Mouse (Mus musculus) gastrocnemius, postnatal 4 days (tissue): ENCODE measurements around the gene D630036H23Rik. TPM values are rescaled to one million over a fixed set of nuclear protein-coding genes. Genes with fewer than 3 reads are reported as not detected.
A peak's percentile ranks its signal among the peaks of the same experiment; 100 is the strongest.
"Not testable (repeated sequence)": the region's sequence is repeated elsewhere in the genome, so short reads cannot be mapped to it uniquely, and the experiment has no call there.

Source experiments
- DNase-seq, 2 experiments: peaks; one replicate each; pipeline ENCODE4 v3.0.0; 2021 to 2022; ENCODE audit warnings: low spot score in 2 of 2, mixed read lengths in 2 of 2
- long read RNA-seq, 2 experiments: library from polyadenylated mRNA; stranded (forward); transcript quantifications; one replicate each; pipeline ENCODE4 v2.0.0; 2021
- total RNA-seq, 2 experiments: library from RNA; stranded (reverse); gene quantifications; 2 replicates each; pipeline ENCODE4 v1.2.3; 2021

Gene D630036H23Rik
- 1 to 10 TPM; 1.8 to 2.2 TPM for total RNA-seq
- long read RNA-seq, experiment 1, partial matches to known transcripts = 0 of 1 reads
- long read RNA-seq, experiment 1, other reads (novel, unspliced or antisense) = 0 of 1 reads
- long read RNA-seq, experiment 2, partial matches to known transcripts = 0 of 1 reads
- long read RNA-seq, experiment 2, other reads (novel, unspliced or antisense) = 0 of 1 reads

DNA sequence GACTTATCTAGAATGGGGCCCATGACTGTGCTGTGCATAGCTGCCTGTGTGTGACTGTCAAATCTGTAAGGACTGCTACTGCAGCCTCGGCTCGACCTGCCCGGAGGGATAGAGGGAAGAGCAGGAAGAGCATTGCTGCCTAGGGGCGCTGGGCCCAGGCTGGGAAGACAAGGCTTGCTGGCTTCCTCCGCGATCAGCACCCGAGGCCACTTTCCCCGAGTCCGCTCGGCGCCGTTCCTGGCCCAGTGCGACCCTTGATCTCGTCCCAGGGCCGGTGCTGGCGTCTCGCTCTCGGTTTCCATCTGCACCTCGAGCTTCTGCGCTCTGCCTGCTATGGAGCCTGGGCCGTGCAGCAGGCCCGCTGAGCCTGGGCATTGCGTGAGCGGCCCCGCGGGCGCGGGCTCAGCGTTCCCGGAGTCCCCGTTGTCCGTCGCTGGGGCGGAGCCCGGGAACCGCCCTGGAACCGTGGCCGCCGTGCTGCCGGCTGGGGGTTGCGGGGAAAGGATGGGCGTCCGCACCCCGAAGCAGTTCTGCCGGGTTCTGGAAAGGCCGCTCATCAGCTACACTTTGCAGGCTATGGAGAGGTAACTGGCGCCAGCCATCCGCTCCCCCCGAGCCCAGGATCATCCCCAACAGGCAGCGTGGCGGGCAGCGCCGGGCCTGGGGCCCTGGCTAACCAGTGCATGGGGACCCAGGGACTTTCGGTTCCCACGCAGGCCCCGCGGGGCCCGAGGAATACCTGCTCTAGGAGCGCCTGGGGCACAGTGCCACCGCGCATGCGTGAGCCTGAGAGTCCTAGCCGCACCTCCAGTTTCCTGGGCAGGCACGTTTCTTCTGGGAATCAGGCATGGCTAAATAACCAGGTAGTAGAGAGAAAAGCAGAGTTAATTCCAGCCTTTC lies at the start of gene D630036H23Rik, which contains the start of gene Ispd:
D630036H23Rik (minus strand) TSS at position 741 of the 900 bp plus-strand sequence.
Ispd (plus strand) TSS at position 10 of the 900 bp plus-strand sequence.
- DNase-seq = peak; percentile 61 to 81

DNA sequence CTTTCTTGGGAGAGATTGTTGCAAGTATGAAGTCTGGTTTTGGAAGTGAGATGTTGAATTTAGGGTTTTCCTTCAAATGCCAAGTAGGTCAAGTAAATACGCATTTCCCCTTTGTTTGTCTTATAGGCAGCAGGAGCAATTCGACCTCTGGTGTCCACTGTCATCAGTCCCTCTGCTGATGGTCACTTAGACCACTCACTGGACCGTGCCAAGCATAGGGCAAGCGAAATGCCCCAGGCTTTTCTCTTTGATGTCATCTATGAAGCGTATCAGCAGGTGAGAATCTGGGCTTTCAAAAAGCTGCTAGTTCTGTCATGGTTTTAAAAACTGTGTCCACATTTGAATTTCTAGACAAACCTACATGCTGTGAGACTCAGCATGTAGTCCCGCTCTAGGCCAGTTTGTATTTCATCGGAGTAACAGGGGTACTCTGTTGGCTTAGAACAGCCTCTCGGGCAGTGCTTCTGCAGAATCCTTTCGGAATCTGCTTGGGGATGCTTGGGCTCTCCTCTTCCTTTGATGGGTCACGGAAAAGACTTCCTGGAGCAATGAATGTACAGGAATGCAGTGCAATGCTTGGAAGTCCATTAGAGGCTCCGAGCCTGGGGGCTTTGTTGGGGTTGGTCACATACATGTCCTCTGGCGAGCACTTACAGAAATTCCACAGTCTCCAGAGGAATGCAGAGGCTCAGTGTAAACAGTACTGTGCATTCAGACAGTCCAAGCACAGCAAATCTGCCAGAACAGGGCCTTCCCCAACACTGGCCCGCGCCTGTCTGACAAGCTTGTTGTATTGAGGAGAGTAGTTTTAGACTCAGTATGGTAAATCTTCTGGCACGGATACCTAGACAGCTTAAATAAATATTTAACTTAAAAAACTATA lies 44.4 kb upstream of the D630036H23Rik start:
- no peak for DNase-seq

DNA sequence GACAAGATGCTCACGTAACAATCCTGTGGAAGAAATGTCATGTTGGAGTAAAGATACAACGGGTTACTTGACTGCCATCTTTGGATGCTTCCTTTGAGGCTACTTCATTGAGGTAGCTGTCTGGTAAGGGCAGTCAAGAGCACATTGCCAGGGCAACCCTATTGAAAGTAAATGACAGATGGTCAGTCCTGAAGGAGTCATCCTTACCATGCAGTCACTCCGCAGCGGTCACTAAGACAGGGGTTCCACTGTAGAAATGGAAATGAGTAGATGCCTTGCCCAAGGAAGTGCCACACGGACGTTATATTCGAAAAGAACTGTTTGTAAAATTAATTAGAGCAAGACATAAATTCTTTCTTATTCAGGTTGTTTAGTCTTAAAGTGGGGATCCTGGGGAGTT lies 43.3 kb upstream of the D630036H23Rik start:
- DNase-seq = no peak

DNA sequence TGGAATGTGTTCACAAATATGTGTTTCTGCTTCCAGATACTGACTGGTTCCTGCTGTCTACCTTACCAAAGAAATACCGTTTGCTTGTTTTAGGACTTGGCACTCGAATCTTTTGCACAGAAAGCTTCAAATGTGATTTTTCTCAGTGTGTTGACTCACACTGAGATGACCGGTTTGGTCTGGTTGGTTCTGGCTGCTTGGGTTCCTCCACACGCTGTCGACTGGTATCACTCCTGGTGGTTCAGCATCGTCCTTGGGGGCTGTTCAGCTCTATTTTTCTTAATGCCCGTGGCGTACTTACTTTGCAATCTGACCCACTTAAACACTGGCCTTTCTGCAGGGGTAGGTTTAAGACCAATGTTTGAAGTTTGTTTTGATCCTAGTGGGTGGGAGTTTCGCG lies 41.7 kb upstream of the D630036H23Rik start:
- no peak for DNase-seq

DNA sequence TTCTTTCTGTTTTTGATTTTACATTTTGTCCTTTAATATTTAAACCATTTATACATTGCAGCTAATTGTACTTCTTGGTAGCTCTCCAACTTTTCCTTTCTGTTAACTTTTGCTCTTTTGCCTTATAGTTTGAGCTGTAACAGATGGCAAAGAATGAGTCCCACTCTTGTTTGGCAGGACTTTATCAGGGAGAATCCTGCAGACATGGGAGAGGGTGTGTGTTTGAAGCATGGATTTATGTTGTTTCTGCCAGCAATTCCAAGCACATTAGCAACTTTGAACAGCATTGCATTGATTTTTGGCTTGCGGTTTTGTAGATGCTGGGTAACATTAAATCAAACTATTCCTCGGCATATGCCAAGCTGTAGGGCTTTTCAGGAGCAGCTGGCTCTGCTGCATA lies 13.1 kb upstream of the D630036H23Rik start:
- DNase-seq = no peak

DNA sequence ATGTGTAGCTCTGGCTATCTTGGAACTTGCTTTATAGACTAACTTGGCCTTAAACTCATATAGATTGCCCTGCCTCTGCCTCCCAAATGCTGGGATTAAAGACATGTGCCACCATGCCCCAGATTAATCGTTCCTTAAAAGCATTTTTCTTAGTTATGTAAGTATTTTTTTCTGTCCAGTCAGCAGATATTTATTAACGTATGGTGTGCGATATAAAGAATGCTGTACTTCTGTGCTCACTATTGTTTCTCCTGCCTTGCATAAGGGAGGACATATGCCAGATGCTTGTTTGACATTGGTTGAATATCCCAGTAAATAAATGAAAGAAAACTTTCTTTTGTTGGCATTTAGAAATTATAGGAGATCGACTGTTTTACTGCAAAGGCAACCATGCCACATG lies 5.0 kb upstream of the D630036H23Rik start:
- DNase-seq = no peak

DNA sequence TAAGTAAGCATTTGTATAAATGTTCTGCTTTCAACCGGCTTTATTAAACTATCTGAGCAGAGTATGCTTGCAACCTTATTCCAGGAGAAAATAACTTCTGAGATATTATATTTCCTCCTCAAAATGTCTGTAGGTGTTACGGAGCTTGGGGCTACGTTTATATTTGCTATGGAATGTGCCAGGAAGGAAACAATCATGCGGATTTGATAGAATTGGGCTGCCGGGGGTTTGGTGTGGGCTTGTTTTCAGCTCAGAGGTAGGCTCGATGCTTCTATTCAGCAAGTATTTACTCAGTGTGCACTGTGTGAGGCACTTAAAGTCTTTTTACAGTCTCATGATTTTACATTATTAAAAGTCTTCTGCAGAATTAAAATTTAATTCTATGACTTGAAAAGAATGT lies 3.4 kb upstream of the D630036H23Rik start:
- DNase-seq = no peak

DNA sequence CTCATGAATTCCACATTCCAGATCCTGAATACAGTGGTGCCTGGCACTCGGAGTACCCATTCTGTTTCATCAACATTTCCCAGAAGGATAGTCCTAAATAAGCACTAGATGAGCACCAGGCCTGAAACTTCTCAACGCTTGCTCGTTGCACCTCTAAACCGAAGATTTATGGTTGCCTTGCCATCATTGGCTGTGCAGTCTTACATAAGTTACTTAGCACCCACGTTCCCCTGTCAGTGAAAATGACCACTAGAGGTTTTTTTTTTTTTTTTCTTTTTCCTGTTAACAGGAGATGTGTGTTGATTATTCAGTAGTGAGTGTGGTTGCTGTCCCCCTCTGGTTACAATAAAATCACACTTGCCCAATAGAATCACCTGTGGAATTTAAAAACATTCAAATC lies 1.2 kb downstream of the D630036H23Rik start:
- DNase-seq = no peak

DNA sequence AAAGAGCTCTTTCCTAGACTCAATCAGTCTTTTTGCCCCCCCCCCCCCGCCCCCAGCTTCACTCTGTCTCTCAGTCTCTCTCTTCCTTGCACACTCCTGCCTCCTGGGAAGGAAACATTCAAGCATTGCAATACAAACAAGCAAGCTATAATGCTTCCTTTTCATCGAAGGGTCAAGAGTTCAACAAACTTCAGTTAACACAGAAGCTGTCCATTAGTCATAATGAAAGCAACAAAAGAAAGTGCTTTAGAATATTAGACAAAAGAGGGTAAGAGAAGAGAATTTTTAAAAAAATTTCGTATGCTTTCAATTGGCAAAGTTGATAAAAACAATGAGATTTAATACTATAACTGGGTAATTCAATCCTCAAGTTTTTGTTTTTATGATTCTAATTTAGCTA lies 1.7 kb downstream of the D630036H23Rik start:
- no peak for DNase-seq

DNA sequence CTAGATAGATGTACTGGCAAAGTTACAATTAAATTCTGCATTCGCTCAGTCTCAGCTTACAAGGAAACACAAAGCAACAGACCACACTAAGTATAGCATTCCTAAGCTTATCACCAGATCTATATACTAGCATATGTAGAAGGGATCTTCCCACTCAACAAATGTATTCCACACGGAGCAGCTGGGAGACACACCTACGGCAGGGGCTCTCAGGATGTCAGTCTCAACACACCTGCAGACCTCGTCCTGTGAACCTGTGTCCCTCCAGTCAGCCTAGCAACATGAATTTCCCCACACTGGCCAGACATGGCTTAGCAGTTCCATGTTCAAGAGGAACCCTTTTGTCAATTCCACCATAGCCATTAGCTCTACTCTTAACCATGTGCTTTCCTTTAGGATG lies 5.6 kb downstream of the D630036H23Rik start:
- not testable (repeated sequence) for DNase-seq

DNA sequence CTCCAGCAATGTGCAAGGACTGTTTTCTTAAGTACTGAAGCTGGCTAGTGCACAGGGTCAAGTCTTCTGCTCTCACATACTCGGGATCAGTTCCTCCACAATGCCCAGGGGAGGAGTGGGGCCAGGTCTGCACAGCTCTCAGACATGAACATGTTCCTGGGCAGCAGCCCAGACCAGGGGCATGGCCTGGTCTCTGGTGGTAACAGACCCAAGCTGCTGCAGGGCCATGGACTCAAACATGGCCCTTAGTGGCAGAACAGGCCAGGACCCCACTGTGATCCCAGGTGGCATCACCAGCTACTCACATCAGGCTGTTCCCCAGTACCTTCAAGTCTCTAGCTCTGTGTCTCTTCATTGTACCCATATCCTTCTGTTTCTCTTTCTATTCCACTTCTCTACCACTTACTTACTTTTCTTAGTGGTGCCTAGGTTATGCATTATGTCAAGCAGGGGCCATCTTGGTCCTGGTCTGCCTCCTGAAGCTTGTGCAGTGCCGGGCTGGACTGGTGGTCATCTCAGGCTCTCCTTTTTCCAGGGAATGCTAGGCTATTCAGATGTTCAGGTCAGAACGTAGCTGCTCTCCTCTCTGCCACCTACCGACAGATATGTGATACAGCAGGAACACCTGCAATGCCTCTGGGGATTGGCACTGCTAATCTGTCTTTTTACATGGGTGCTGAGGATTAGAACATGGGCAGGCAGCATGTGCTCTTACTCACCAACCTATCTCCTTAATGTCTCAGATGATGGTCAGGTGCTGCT lies 8.6 kb downstream of the D630036H23Rik start:
- no peak for DNase-seq

DNA sequence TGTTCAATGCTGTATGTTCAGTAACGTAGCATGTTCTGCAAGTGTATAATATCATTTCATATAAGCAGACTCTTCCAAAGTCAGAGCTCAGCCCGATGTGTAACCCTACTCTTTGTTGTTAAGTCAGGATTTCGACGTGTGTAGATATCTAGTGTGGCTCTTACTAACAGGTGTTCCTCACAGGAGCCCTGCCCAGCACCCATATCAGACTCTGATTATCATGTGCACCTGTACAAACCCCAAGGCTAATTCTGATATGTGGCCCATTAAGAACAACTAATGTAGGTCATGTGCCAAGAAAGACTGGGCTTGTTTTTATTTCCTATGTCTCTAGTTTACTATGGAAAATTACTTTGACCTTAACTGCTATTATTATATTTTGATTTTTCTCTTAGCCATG lies 18.0 kb downstream of the D630036H23Rik start:
- no peak for DNase-seq

DNA sequence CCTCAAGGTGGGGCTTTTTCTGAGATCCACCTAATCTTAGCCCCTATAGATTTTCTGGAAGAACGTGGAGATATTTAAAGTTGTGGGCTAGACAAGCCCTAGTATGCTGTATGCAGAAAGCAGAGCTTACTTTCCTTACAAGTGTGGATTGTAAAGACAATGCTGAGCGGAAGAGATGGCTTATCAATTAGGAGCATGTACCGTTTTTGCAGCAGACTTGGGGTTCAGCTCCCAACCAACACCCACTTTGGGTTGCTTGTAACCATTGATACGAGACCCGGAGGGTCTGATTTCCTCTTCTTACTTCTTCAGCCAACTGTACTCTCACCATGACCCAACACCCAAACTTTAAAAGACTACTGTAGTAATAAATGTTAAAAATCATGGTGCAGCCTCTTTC lies 21.3 kb downstream of the D630036H23Rik start:
- no peak for DNase-seq

DNA sequence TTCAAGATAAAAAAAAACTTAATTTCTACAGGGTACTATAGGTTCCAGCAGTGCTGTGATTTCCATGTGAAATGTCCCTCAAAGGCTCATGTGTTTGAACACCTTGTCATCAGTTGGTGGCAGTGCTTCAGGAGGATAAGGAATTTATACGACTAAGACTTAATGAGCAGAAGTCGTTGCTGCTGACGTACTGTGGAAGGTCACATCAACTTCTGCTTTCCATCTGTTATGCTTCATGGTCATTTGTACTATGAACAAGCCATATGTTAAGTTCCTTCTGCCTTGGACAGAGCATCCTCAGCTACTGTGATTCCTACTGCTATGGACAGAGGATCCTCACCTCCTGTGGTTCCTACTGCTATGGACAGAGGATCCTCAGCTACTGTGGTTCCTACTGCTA lies 21.9 kb downstream of the D630036H23Rik start:
- no peak for DNase-seq

DNA sequence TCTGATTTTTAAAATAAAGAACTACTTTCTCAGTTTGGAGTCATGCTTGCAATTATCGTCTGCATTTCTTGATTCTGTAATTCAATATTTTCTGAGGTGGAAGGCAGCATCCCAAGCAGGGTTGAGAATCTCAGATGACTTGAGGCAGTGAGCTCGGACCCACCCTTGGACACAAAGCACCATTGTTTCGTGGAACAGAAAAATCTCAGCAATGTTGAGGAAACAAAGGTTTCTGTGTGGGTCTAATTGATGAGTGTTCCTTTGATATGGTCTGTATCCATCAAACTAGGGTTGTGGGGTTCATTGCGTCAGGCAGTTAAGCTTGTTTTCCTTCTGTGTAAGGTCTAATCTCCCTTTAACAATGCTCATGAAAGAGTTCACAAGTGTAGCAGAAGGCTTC lies 37.9 kb downstream of the D630036H23Rik start:
- no peak for DNase-seq

DNA sequence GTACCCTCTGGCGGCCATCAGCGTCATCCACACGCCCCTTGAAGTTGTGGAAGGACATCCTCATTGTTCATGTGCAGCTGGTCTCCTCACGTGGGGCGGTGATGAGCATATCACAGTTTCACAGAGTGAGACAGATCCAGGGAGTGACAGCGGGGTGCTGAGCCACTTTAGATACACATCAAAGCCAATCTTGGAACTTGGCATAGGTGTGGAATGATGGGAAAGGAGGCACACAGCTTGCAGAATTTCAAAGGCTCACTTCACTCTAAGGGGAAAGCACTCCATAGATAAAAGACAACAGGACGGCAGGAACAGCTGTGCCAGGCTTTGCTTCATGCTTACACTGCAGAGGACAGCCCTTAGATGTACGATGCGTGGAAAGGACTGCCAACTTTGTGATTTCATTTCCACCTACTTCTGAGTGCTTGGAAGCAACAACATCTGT lies 48.1 kb downstream of the D630036H23Rik start:
- no peak for DNase-seq

DNA sequence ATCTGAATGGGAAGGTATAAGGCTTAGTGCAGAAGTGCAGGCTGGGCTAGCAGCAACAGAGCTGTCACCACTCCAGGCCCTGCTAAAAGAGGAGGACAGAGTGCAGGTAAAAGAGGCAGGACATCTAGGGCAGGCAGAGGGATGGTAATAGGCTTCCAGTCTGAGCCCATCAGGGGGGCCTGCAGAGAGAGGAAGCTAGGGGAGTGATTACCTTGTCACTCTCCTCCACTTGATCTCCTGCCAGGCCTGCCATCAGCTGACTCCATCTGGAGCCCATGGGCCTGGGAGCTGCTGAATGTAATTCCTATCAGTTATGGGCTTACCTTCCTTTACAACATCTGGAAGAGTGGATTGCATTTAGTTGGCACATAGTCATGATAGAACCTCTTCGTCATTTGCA lies 49.3 kb downstream of the D630036H23Rik start:
- no peak for DNase-seq
